Mouse (Mus musculus) forebrain, embryonic 10.5 days (tissue): ENCODE data around the gene Ralgapa2. TPM values are rescaled to one million over a fixed set of nuclear protein-coding genes. Genes with fewer than 3 reads are reported as not detected.
A peak's percentile ranks its signal among the peaks of the same experiment; 100 is the strongest.

Source experiments
- DNase-seq: peaks from one replicate; pipeline ENCODE4 v3.0.0-alpha.2; 2017; ENCODE audit warnings: low spot score; ENCODE audit errors: extremely low spot score
- H3K27ac ChIP-seq: fragments of 300-500 bp; sonication (generic); 2 replicates; pipeline ENCODE4 v1.5.1; 2016; ENCODE audit warnings: mild to moderate bottlenecking
- H3K27me3 ChIP-seq: fragments of 300-500 bp; sonication (generic); 2 replicates; pipeline ENCODE4 v1.6.1; 2016; ENCODE audit warnings: mild to moderate bottlenecking; ENCODE audit not compliant: poor library complexity, severe bottlenecking
- H3K36me3 ChIP-seq: fragments of 300-500 bp; sonication (generic); replicated peaks from 2 replicates; pipeline ENCODE4 v1.6.1; 2016; ENCODE audit warnings: mild to moderate bottlenecking, moderate library complexity
- H3K4me1 ChIP-seq: fragments of 300-500 bp; sonication (generic); 2 replicates; pipeline ENCODE4 v1.6.1; 2016
- H3K4me3 ChIP-seq: fragments of 300-500 bp; sonication (generic); 2 replicates; pipeline ENCODE4 v1.5.1; 2016; ENCODE audit warnings: mild to moderate bottlenecking, moderate library complexity
- H3K9me3 ChIP-seq: fragments of 300-500 bp; sonication (generic); 2 replicates; pipeline ENCODE4 v1.6.1; 2016; ENCODE audit warnings: mild to moderate bottlenecking, moderate library complexity
- WGBS: fragments of 180-500 bp; shearing (Covaris S2); methylation state at CpG from one replicate; pipeline ENCODE4 v1.1.7; 2016; 5-methylcytosine and 5-hydroxymethylcytosine counted together
- polyA plus RNA-seq: library from polyadenylated mRNA; unstranded; fragments of >200 nt; fragmentation: Nextera tagmentation; extraction: Ambion mirVana; gene quantifications from 2 replicates; pipeline ENCODE4 v1.2.1, GENCODE M21; 2016

Ralgapa2 gene
- polyA plus RNA-seq, 1 experiment from 2014 or later = 9.9 TPM

GRCm38 (mm10) chr2:146524685-146525415 lies 12.7 kb upstream of the Ralgapa2 start:
- H3K4me1 ChIP-seq = no peaks in the 10 kb centered on the region
- no peak overlapping the region for H3K4me3 ChIP-seq
- 93% methylated on average over 4 of the region's 4 CpGs for WGBS
- H3K27me3 ChIP-seq = no peaks in the 10 kb centered on the region
- no peaks in the 10 kb centered on the region for H3K9me3 ChIP-seq
- H3K36me3 ChIP-seq = no peaks in the 10 kb centered on the region
- no peak overlapping the region for H3K27ac ChIP-seq
- no peak for DNase-seq

DNA sequence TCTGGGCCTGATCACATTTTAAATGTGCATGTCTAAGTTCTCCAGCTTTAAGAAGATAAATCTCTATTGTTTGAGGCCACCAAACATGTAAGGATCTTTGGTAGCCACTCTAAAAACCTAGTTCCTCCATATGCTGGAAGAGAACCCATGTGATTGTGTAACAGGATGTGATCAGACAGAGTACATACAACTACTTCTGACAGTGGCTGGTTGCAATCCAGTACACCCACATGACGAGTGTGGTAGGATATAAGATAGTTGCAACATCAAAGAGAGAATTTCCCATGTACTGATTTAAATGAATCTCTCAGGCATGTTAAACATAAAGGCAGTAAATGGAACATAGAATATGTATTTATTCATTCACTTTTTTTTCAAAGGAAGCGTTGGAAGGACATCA lies 4.8 kb upstream of the Ralgapa2 start:
- DNase-seq = no peak
- Histone ChIP-seq H3K27ac (no peak overlapping the region), H3K4me1 (peaks cover 9% of the 10 kb centered on the region), H3K36me3 (no peaks in the 10 kb centered on the region), H3K9me3 (no peaks in the 10 kb centered on the region), H3K27me3 (no peaks in the 10 kb centered on the region), H3K4me3 (no peak overlapping the region)
- WGBS = 88% methylated on average over 2 of the region's 2 CpGs

GRCm38 (mm10) chr2:146515081-146515480 lies 2.9 kb upstream of the Ralgapa2 start:
- Histone ChIP-seq H3K27me3 (no peaks in the 10 kb centered on the region), H3K9me3 (no peaks in the 10 kb centered on the region), H3K4me3 (no peak overlapping the region), H3K36me3 (no peaks in the 10 kb centered on the region), H3K27ac (no peak overlapping the region), H3K4me1 (peaks cover 24% of the 10 kb centered on the region)
- 82% methylated on average over 2 of the region's 2 CpGs for WGBS
- DNase-seq = no peak

DNA sequence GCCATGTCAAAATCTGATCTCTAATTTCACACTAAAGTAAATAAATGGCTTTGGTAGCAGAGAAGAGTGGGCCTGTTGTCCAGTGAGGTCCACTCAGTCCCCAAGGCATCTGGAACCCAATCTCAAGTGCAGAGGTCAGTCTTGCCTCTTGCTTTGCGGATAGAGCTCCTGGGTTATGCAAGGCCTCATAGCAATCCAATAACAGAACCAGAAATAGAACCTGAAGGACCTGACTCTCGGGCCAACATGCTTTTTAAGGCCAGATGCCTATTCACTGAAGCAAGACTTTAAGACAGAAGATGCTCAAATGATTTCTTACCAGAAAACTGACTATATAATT lies 407 bp upstream of the Ralgapa2 start:
- H3K4me3 ChIP-seq = peak overlapping the region; percentile 89
- 79% methylated on average over 2 of the region's 2 CpGs for WGBS
- peak overlapping the region; percentile 94 for H3K27ac ChIP-seq
- H3K27me3 ChIP-seq = no peaks in the 10 kb centered on the region
- no peak for DNase-seq
- no peaks in the 10 kb centered on the region for H3K9me3 ChIP-seq
- H3K4me1 ChIP-seq = peaks cover 35% of the 10 kb centered on the region
- H3K36me3 ChIP-seq = no peaks in the 10 kb centered on the region

DNA sequence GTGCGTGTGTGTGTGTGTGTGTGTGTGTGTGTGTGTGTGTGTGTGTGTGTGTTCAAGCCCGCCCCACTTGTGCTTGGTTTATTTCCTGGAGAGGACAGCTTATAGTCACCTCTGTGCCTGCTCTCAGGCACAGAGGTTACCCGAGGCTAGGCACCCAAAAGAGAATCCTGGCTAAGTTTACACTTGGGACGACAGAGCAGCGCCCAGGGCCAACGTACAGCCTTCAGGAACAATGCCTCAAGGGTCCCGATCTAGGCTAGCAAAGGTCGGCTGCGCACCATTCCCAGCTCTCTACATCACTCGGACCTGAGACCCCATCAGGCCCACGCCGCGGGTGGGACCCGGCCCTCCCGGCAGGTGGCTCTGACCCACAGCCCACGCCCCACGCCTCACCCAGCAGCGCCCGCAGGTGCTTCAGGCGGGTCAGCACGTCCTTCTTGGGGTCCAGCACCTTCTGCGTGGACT lies 711 bp downstream of the Ralgapa2 start:
- Histone ChIP-seq H3K9me3 (no peaks in the 10 kb centered on the region), H3K27me3 (no peaks in the 10 kb centered on the region), H3K4me1 (peaks cover 35% of the 10 kb centered on the region), H3K4me3 (peak overlapping the region; percentile 89), H3K36me3 (no peaks in the 10 kb centered on the region), H3K27ac (peak overlapping the region; percentile 94)
- WGBS = under 1% methylated on average over 21 of the region's 22 CpGs
- DNase-seq = no peak

DNA sequence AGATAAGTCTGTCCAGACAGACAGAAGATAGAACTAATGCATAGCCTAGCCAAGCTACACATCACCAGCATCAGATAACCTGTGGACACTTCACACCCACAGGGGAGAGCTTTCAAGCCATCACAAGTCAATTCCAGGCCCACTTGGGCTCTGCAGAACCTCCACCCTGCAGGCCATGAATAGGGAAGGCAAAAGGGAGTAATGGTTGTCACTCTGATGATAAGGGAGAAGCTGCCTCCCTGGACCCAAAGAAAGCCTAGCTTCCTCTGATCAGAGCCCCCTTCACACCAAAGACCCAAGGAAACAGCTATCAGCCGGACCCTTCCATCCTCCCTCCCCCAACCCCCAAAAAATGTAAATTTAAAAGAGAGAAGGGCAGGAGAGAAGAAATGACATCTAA lies 1.4 kb downstream of the Ralgapa2 start:
- H3K4me3 ChIP-seq = peak overlapping the region; percentile 89
- no peaks in the 10 kb centered on the region for H3K9me3 ChIP-seq
- peaks cover 35% of the 10 kb centered on the region for H3K4me1 ChIP-seq
- 29% methylated on average over 1 of the region's 1 CpGs for WGBS
- peak overlapping the region; percentile 94 for H3K27ac ChIP-seq
- H3K27me3 ChIP-seq = no peaks in the 10 kb centered on the region
- no peak for DNase-seq
- no peaks in the 10 kb centered on the region for H3K36me3 ChIP-seq

- H3K36me3 ChIP-seq = peaks cover 7% of the 10 kb centered on the region
- H3K27me3 ChIP-seq = no peaks in the 10 kb centered on the region
- no peak overlapping the region for H3K4me3 ChIP-seq
- no peaks in the 10 kb centered on the region for H3K9me3 ChIP-seq
- no peak for DNase-seq
- WGBS = 82% methylated on average over 9 of the region's 9 CpGs
- 0 out of 2 replicates have a peak overlapping the region, but pooled peaks have one; percentile 58 for H3K27ac ChIP-seq
- peaks cover 28% of the 10 kb centered on the region for H3K4me1 ChIP-seq
These were observed 9.4 kb downstream of the Ralgapa2 start for GRCm38 (mm10) chr2:146502578-146503311.

DNA sequence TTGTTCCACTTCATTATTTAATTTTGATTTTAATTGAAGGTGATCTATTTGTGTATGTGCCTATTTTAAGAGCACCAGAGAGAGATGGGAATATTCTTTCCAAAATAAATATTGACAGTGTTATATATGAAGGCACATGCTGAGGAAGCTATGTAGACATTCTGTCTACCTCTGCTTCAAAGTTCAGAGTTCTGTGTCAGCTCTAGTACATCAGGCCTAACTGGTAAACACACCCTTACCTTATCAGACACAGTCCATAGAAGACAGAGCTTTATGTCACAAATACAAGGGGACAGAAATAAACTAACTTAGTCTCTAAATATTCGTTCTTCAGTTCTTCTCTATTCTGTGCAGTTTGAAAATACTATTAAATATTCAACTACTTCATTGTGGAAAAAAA lies 12.1 kb downstream of the Ralgapa2 start:
- DNase-seq = no peak
- Histone ChIP-seq H3K4me1 (peaks cover 37% of the 10 kb centered on the region), H3K27me3 (no peaks in the 10 kb centered on the region), H3K36me3 (peaks cover 9% of the 10 kb centered on the region), H3K27ac (no peak overlapping the region), H3K4me3 (no peak overlapping the region), H3K9me3 (no peaks in the 10 kb centered on the region)
- WGBS = 82% methylated on average over 1 of the region's 1 CpGs

GRCm38 (mm10) chr2:146499111-146499510 lies 13.0 kb downstream of the Ralgapa2 start:
- H3K27ac ChIP-seq = no peak overlapping the region
- no peaks in the 10 kb centered on the region for H3K27me3 ChIP-seq
- WGBS = 98% methylated on average over 1 of the region's 1 CpGs
- DNase-seq = no peak
- H3K36me3 ChIP-seq = peaks cover 9% of the 10 kb centered on the region
- H3K4me3 ChIP-seq = no peak overlapping the region
- H3K9me3 ChIP-seq = no peaks in the 10 kb centered on the region
- H3K4me1 ChIP-seq = peaks cover 36% of the 10 kb centered on the region

DNA sequence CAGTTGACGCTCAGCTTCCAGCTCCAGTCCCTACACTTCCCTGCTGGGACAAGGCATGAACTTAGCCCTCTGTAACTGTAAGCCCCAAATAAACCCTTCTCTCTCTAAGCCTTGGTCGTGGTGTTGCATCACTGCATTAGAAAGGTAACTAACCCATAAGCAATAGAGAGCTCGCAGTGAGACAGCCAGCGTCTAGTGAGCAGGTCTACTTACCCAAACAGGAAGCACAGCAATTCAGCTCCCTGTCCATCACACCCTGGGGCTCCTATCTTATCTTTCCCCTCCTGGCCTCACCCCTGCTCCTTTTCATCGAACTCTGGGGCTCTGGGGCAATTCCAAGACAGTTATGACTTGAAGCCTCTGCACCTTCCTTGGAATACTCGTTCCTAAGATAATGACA lies 13.8 kb downstream of the Ralgapa2 start:
- 85% methylated on average over 6 of the region's 6 CpGs for WGBS
- H3K27ac ChIP-seq = no peak overlapping the region
- DNase-seq = no peak
- no peaks in the 10 kb centered on the region for H3K27me3 ChIP-seq
- H3K4me1 ChIP-seq = peaks cover 28% of the 10 kb centered on the region
- H3K9me3 ChIP-seq = no peaks in the 10 kb centered on the region
- peaks cover 9% of the 10 kb centered on the region for H3K36me3 ChIP-seq
- H3K4me3 ChIP-seq = no peak overlapping the region

DNA sequence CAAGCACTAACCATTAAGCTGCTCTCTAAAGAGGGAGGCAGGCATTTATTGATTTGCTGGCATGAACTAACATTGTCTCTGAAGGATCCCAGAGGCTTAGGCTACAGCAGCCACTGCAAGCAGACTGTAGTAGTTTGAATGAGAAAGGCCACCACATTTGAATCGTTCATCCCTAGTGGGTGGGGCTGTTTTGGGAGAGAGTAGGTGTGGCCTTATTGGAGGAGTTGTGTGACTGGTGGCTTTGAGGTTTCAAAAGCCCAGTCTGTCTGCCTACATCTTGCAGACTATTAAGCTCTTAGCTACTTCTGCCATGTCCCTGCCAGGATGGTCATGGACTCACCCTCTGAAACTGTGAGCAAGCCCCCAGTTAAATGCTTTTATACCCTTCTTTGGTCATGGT lies 15.1 kb downstream of the Ralgapa2 start:
- Histone ChIP-seq H3K27ac (no peak overlapping the region), H3K27me3 (no peaks in the 10 kb centered on the region), H3K36me3 (peaks cover 9% of the 10 kb centered on the region), H3K4me3 (no peak overlapping the region), H3K9me3 (no peaks in the 10 kb centered on the region), H3K4me1 (peaks cover 15% of the 10 kb centered on the region)
- DNase-seq = no peak
- 62% methylated on average over 1 of the region's 1 CpGs for WGBS

GRCm38 (mm10) chr2:146495781-146496180 lies 16.4 kb downstream of the Ralgapa2 start:
- H3K4me1 ChIP-seq = peaks cover 15% of the 10 kb centered on the region
- H3K27me3 ChIP-seq = no peaks in the 10 kb centered on the region
- no peaks in the 10 kb centered on the region for H3K9me3 ChIP-seq
- WGBS = 77% methylated on average over 9 of the region's 9 CpGs
- DNase-seq = no peak
- H3K27ac ChIP-seq = no peak overlapping the region
- H3K4me3 ChIP-seq = no peak overlapping the region
- peaks cover 9% of the 10 kb centered on the region for H3K36me3 ChIP-seq

GRCm38 (mm10) chr2:146493354-146493946 lies 18.7 kb downstream of the Ralgapa2 start:
- Histone ChIP-seq H3K27me3 (no peaks in the 10 kb centered on the region), H3K36me3 (peaks cover 13% of the 10 kb centered on the region), H3K9me3 (no peaks in the 10 kb centered on the region), H3K4me3 (no peak overlapping the region), H3K4me1 (peaks cover 15% of the 10 kb centered on the region), H3K27ac (no peak overlapping the region)
- 98% methylated on average over 1 of the region's 1 CpGs for WGBS
- no peak for DNase-seq
